Mouse (Mus musculus) gastrocnemius, adult 18-20 months (tissue): ENCODE data around the gene Fbn1. TPM values are rescaled to one million over a fixed set of nuclear protein-coding genes. Genes with fewer than 3 reads are reported as not detected.
"Not testable (repeated sequence)": the region's sequence is repeated elsewhere in the genome, so short reads cannot be mapped to it uniquely, and the experiment has no call there.

Experiments used
- DNase-seq: peaks from one replicate; pipeline ENCODE4 v3.0.0; 2021; ENCODE audit warnings: low spot score
- total RNA-seq, 2 experiments: library from RNA; stranded (reverse); gene quantifications; 2 replicates each; pipeline ENCODE4 v1.2.3; 2021

Fbn1 gene
- total RNA-seq, 2 experiments from 2014 or later, result 27.7 to 33.8 TPM

DNA sequence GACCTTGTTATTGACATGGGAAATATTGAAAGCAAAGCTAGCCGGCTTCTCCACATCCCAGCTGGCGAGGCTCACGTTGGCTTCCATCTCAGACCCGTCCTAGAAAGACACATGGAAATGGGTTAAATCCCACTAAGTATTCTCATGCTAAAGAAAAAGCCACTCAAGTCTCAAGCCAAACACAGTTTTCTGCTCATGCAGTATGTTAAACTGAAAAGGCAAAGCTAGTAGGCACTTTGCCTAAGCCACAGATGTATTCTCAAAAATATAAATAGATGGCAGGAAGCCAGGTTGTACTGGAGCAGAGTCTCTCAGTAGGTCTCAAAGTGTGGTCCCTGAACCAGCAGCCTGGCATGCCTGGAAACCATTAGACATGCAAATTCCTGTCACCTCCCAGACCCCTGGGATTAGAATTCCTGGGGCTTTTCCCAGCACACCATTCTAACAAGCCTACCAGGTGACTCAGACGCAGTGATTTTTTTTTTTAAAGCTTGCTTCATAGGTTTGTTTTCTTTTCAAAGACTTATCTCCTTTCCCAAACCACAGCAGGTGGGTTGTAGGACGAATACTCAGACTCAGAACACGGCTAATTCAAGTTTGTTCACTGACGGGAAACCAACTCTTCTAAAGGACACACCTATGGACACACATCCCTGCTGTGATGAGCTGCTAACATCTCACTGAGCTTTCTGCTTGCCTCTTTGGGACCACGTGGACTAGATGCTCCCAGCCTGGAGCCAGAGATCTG lies 205.7 kb downstream of the Fbn1 start:
- no peak for DNase-seq

DNA sequence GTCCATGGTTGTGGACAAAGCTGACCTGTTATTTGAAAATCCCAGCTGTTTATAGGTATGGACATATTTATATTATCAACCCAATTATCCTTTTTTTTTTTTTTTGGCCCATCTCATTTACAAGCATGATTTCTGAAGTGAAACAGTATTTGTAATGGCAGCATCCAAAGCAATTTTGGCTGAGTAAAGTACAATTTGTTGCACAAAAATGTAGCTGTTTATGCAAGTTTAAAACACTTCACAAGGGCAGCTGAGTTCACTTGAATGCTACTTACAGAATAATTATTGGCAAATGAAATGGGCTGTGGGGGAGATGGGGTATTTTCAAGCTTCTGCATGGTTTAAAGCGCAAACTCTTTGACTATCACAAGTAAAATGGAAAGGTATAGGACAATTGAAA lies 209.0 kb downstream of the Fbn1 start:
- DNase-seq, result no peak

DNA sequence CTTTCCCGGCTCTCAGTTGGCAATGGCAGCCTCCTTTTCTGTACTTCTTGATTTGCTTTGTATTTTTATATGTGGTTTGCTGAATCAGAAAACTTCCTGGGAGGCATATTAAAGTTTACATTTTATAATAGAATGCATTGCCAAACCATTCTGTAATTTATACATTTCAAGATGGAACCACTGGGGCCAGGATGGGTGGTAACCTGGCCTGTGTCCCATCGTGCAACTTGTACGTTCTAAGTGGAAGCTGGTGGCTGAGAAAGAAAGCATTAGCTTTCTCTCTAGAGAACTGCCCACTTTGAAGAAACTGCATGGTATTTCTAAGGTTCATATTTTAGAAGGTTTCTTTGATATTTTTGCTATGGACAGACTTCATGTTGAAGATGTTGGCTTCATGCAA lies 212.3 kb downstream of the Fbn1 start:
- no peak for DNase-seq

DNA sequence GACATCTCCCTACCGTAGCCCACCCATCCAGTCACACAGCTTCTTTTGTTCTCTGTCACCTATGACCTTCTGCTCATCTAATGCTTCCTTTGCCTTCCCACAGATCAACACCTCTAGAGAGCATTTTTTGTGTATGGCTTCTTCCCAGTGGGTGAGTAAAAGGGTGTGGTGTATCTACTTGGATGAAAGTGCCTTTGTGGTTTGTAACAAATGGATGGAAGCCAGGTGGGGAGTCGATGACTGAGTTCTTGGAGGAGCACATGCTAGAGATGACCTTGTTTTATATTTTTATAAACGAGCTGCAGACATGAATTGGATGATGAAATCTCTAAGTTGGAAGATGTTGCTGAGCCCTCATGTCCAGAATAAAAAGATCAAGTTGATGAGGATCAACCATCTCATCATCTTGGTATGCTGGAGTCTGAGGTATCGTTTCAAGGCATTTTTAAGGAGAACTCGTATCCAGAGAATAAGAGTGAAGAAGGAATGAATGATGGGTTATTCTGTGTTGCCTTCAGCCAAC lies 213.8 kb downstream of the Fbn1 start:
- peak; percentile 82 for DNase-seq

DNA sequence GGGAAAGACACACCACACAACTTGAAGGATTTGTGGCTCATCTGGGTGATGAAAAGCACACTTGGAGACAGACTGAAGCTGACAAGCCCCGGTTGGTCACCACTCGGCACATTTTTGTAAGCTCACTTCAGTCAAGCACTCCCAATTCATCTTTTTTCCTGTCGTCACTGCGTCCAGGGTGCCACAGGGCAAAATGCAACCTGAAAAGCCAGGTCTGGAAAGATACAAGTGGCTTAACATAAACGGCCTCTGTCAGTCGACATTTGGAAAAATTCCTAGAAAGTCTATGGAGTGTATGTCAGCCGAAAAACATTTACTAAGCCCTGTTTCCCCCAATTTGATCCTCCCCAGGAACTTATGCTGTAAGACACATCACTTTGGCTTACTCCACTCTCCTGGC lies 215.2 kb downstream of the Fbn1 start:
- DNase-seq, result no peak

DNA sequence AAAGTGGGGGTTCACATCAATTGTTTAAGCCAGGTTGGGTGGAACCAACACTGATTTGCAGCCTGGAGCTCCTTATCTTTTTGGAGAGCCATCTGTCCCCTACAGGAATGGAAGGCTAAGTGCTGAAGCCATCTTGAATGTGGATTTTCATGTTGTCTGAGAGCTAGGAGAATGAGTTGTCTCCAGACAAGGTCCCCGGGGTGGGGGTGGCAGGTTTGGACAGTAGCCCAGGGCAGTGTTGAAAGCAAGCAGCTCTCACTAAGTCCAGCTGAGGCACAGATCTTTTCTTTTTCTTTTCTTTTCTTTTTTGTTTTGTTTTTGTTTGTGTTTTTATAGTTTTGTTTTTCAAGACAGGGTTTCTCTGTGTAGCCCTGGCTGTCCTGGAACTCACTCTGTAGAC lies 216.7 kb downstream of the Fbn1 start:
- DNase-seq, result no peak

DNA sequence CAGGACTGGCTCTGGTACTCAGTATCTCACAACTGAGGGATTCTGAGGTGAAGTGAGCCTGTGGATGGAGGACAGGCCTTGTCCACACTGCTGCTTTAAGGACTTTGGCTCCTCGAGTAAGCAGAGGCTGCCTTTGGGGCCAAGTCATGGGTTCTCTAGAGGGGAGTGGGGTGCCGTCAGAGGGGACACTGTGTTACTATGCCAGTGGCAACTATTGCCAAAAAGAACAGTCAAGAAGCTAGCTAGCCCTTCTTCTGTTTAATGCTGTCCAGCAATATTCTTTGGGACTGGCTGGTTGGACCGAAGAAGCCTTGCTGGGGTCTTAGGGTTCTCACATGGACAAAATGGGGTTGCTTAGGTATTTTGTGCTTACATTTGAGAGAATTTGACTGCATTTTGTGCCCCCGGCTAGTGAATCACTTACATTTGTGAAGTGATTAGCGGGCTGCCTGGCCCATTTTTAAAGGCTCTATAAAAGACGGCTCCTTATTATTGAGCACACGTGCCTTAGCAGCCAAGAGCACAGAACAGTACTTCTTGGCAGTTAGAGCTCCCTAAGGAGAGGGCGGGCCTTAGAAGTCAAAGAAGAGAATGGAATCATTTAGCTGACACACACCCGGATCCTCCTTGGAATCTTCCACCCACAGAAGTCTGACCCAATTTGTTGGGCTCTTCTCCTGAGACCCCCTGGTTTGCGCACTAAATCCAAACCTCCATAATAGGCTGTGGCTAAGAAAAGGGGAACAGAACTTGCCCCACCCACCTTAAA lies 217.4 kb downstream of the Fbn1 start:
- DNase-seq, result peak; percentile 88

DNA sequence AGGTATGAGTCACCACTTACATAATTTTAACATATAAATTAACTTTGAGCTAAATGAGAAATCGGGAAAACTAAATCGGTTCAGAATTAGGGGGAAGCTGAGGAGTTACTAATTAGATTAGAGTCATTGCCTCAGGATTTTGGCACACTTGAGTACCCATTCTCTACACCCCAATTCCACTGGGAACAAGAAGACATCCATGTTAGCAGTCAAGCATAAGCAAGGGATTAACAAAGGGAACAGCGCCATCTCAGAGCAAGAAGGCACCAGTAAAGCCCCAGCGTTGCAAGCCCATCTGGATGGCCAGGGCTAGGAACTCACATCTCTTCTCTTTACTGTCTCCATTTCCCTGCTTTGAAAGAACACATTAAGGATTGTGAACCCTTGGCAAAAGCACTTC lies 222.0 kb downstream of the Fbn1 start:
- DNase-seq, result no peak

DNA sequence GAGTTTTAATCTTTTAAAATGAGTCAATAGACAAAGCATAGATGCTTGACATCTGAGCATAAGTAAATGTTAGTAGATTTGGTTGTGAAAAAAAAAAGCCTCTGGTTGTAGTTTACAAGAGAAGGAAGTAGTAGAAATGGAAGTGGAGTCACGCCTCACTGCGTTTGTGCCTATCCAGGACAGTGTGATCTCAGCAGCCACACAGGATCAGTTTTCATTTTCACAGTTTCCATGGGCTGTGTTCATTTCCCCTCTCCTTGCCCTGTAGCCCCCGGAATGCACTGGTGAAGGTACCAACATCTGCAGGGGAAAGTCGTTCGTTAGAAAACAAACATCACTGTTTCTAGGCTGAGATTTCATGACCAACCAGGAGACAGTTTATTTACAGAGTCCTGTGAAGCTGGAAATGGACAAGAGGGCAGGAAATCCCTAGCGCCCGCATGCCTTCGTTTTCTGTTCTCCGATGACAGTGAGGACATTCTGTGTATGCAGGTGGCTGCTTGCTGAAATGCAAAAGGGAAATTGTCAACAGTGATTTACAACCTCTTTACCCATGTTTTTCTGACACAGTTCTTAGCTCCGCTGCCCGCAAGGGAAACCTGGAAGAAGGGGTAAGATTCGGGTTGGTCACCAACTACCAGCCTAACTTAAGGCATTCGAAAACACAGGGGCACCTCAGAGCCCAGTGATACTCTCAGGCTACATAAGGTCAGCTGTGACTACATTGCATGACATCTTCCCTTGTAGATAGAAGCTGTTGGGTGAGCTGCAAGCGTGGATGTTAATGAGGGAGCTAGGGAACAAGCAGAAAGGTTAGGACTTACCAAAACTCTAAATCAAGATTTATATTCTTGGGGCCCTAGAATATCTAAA lies 225.2 kb downstream of the Fbn1 start:
- no peak for DNase-seq

DNA sequence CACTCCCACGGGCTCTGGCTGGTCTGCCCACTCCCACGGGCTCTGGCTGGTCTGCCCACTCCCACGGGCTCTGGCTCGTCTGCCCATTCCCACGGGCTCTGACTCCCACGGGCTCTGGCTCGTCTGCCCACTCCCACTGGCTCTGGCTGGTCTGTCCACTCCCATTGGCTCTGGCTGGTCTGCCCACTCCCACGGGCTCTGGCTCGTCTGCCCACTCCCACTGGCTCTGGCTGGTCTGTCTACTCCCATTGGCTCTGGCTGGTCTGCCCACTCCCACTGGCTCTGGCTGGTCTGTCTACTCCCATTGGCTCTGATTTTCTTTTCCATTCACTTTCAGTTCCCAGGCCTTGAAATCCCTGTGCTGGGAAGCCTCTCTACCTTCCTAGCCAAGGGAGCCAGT lies 227.8 kb downstream of the Fbn1 start:
- DNase-seq, result not testable (repeated sequence)

DNA sequence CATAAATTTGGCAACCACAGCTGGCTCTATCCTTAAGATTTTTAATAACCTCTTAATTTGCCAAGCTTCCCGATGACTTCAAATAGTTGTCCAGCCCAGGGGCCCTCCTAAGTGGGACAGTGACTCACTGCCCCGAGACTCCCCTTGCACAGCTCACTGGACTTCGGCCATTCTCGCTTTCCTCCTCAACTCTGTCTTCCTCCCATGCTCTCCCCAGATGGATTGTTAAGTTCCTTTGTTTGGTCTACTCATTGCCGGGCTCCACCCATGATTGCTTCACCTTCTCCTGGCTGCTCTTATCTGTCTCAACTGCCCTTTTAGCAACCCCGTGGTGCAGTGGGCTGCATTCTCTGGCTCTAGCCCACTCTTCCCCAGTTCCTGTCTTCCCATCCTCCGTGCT lies 229.3 kb downstream of the Fbn1 start:
- peak; percentile 78 for DNase-seq

DNA sequence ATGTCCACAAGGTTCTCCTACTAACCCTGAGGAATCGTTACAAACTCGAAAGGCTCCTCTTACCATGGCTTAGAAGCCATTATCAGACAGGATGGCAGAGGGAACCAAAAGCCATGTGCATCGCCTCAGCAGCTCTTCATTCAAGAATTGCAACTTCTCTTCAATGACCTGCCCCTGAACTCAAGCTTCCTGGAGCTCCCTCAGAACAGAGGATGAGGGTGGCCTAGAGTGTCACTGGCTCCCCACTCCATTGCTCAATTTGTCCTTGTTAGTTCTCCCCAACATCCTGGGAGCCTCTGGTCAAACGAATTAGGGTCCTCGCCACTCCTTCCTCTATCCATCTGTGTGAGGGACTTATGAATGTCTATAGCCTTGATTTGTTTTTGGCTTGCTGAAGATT lies 231.1 kb downstream of the Fbn1 start:
- no peak for DNase-seq

DNA sequence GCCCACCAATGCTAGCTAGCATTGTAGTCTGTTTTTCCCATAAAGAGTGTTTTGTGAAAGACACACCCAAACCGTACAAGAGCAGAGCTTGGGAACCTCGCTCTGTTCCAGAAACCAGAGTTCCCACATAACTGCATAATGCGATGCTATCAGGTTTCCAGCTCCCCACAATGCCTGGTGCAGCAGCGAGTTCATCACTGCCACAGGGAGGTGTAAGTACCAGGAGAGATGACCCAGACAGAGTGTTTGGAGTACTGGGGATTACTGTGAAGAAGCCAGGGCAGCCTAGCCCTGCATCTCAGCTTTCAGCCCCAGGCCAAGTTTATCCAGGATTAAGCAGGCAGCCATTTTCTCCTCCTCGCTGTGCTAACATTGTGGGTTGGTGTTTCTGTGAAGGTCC lies 232.2 kb downstream of the Fbn1 start:
- peak; percentile 40 for DNase-seq

DNA sequence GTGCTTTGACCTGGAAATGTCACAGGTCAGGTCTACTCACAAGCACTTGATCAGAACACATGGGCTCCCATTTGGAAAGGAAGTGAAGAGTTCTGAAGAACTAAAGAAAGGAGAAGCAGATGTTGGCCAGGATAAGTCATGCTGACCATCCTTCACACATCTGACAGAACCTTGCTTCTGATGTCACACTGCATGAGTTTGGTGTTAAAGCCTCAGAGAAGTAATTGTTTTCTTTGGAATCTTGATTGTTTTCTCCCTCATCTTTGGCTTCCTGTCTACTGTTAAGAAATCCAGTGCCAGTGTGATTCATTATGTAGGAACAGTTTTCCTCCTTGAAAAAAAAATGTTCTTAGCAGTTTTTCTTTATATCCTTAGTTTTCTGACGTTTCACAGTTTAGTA lies 238.9 kb downstream of the Fbn1 start:
- no peak for DNase-seq

DNA sequence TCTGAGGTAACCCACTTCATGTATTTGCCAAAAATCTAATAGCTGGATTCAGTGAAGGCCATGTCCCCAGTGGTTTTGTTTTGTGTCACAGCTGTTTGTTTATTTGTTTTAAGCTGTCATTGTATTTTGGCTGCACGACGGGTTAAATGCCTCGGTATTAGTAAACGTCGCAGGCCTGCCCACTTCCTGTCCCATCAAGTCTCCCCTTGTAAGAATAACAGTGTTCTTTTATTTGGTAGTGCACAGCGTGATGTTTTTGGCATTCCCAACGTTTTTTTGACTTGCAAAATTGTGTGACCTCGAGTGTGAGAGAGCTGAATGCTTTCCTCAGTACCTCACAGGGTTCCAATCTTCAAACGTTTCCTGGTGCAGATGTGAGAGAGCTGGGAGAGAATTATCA lies 244.0 kb downstream of the Fbn1 start:
- no peak for DNase-seq

DNA sequence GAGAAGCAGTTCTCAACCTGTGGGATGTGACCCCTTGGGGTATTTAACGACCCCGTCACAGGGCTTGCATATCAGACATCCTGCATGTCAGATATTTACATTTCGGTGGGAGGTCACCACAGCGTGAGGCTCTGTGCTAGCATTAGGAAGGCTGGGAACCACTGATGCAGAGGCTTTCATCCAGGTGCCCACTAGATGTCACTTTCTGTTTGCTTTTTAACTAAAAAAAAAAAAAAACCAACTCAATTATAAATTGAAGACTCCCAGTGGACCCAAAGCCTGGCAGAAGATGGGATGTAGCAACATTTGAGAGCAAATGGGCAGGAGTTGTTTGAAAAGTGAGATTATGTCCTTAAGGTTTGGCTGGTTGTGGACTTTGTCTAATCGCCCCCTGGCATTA lies 244.7 kb downstream of the Fbn1 start:
- DNase-seq, result peak; percentile 53

DNA sequence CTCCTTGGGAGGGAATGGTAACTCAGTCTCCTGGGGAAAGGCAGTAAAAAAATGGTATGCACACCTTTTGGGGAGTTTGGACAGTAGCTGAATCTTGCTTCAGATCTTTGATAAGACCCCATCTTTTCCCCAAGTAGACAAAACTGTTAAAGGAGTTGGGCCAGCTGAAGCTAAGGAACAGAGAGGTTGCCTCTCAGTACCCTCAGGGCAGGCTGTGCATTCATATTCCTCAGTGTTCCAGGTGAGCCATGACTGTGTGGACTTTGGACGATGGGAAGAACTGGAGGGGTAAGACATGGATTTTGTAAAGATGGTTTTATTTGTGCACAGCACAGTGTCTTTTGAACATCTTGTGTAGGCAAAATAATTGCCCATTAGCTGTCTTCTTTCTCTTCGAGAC lies 247.5 kb downstream of the Fbn1 start:
- no peak for DNase-seq

DNA sequence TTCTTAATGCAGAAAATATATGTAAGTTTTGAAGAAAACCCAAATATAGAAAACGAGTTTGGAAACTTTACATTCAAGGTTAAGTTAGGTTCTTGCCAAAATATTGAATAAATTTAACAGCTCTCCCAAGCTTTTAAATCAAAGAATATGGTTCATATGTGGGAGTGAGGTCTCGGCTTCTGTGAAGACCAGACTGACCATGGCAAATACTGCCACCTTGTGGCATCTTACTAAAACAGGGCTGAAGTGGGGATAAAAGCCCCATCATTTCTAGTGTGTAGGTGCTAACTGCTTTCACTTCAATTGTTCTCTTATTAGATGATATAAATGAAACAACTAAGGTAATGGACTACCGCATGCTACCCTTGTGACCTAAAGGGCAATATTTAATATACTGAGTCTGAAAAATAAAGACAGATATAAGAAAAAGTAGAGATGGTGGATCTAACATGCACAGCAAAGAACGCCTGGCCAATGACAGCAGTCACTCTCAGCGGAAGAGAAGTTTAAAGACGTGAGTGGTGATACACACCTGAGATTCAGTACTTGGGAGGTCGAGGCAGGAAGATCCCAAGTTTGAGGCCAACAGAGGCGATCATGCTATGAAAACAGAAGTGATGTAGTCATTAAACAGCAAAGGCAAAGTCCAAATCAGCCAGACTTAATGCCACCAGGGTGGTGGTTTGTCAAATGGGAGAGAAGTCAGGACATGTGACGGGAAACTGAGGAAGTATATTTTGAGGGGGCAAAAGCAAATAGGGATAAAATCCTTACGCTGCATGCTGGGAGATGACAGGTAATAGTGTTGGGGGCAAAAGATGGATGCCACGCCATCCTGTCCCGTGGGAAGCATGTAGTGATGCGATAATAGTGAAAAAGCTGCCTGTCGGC lies 248.3 kb downstream of the Fbn1 start:
- DNase-seq, result no peak

DNA sequence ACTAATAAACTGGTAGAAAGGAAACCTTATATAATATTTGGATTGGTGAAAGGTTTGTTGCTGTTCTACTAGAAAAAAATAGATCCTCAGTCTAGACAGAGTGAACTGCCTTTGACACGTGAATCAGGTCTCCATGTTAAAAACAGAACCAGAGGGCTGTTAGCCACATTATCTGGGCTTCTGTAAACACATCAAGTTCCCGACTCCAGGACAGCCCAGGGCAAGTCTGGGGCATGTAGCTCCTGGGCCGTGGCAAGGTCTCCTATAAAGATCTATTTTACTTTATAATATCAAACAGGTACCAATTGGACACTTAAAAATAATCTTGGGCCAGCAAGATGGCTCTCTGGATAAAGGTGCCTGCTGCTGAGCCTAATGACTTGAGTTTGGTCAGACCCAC lies 251.9 kb downstream of the Fbn1 start:
- no peak for DNase-seq

DNA sequence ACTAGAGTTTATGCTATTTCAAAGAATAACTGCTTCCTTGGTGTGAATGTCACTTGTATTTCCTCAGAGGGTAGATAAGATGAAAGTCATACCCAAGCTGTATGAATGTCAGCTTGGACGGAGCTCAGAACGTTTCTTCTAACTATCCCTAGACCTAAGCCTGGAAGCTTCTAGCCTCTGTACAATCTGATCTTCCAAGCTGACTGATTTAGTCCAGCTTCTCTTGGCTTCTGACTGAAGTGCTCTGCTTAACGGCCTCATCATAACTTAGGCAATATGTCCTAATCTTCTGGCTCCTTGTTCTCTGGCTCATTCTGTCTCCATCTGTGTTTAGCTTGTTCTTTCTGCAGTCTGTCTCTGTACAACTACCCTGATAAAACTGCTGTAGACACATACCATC lies 253.2 kb downstream of the Fbn1 start:
- DNase-seq, result no peak

DNA sequence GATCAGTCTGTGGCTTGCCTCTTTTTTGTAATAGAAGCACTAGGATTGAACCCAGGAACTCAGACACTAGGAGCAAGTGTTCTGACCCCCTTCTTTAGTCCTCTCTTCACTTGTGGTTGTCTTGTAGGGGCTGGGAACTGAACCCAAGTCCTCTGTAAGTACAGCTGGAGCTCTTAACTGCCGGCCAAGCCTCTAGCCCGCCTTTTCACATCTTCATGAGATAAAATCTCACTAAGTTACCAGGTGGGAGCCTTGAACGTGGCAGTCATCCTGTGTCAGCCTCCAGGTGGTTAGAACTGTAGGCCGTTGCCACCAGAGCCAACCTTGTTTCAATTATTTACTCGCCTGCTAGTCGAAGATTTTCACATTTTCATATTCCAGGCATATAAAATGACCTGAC lies 254.1 kb downstream of the Fbn1 start:
- no peak for DNase-seq
